Mouse (Mus musculus) liver, adult 2 months (tissue): ENCODE results near the gene Siglecg. TPM values are rescaled to one million over a fixed set of nuclear protein-coding genes. Genes with fewer than 3 reads are reported as not detected.

ENCODE experiments used
- DNase-seq: peaks from one replicate; pipeline ENCODE4 v3.0.0-alpha.2; 2011; ENCODE audit warnings: low read depth, low spot score; ENCODE audit errors: extremely low read depth
- H3K27ac ChIP-seq: fragments of 200-500 bp; replicated peaks from 2 replicates; pipeline ENCODE4 v1.5.1; 2012; ENCODE audit warnings: low read depth, mild to moderate bottlenecking, control low read depth, inconsistent platforms, low read length; ENCODE audit not compliant: insufficient read depth
- H3K27me3 ChIP-seq: fragments of 200-500 bp; 2 replicates; pipeline ENCODE4 v1.6.1; 2012; ENCODE audit warnings: mild to moderate bottlenecking, moderate library complexity, low read length, inconsistent platforms; ENCODE audit not compliant: control insufficient read depth, insufficient read depth
- H3K36me3 ChIP-seq: fragments of 200-500 bp; 2 replicates; pipeline ENCODE4 v1.6.1; 2012; ENCODE audit warnings: low read length, inconsistent platforms; ENCODE audit not compliant: control insufficient read depth, insufficient read depth
- H3K4me1 ChIP-seq: fragments of 200-500 bp; 2 replicates; pipeline ENCODE4 v1.6.1; 2011; ENCODE audit warnings: low read length; ENCODE audit not compliant: control insufficient read depth, insufficient read depth
- H3K4me3 ChIP-seq: fragments of 200-500 bp; 2 replicates; pipeline ENCODE4 v1.5.1; 2011; ENCODE audit warnings: low read depth, mild to moderate bottlenecking, control low read depth, low read length, moderate library complexity; ENCODE audit not compliant: insufficient read depth
- H3K79me2 ChIP-seq: fragments of 200-500 bp; 2 replicates; pipeline ENCODE4 v1.6.1; 2012; ENCODE audit warnings: inconsistent platforms, mild to moderate bottlenecking, low read length, moderate library complexity; ENCODE audit not compliant: control insufficient read depth, insufficient read depth
- H3K9ac ChIP-seq: fragments of 200-500 bp; 2 replicates; pipeline ENCODE4 v1.6.1; 2012; ENCODE audit warnings: low read depth, mild to moderate bottlenecking, control low read depth, inconsistent platforms, low read length
- CTCF ChIP-seq: fragments of 200-500 bp; IDR thresholded peaks from 2 replicates; pipeline ENCODE4 v1.5.1; 2011; ENCODE audit warnings: low read depth, low read length, control low read depth
- POLR2A ChIP-seq: fragments of 200-500 bp; IDR thresholded peaks from 2 replicates; pipeline ENCODE4 v1.6.1; 2011; ENCODE audit warnings: low read length, control low read depth; ENCODE audit not compliant: insufficient read depth; ENCODE audit errors: extremely low read depth
- WGBS: fragments of 180-500 bp; shearing (Covaris S2); methylation state at CpG from one replicate; pipeline ENCODE4 v1.1.7; 2018; 5-methylcytosine and 5-hydroxymethylcytosine counted together
- polyA plus RNA-seq: library from polyadenylated mRNA; depleted of rRNA; stranded (reverse); fragments of >200 nt; gene quantifications from 2 replicates; pipeline ENCODE4 v1.2.3, GENCODE M21; 2012
- total RNA-seq: library from RNA; depleted of rRNA; stranded (reverse); fragments of >200 nt; gene quantifications from 2 replicates; pipeline ENCODE4 v1.2.3, GENCODE M21; 2014

Siglecg gene
- total and polyA plus RNA-seq, 2 experiments, result 0.09 to 1.1 TPM

GRCm38 (mm10) chr7:43436341-43437255 is 28.6 kb downstream of the Siglecg start, which contains the start of gene Nkg7:
Gene Nkg7, plus strand, starts transcription at chr7:43437073.
- 79% methylated on average over 10 of the region's 10 CpGs for WGBS
- H3K79me2 ChIP-seq, result no peaks in the 10 kb centered on the region
- no peak within 1 kb of the TSS for H3K4me3 ChIP-seq
- TF ChIP-seq CTCF (no peak), POLR2A (no peak)
- no peak within 1 kb of the TSS for H3K9ac ChIP-seq
- no peaks in the 10 kb centered on the region for H3K27me3 ChIP-seq
- no peaks in the 10 kb centered on the region for H3K4me1 ChIP-seq
- H3K27ac ChIP-seq, result no peak within 1 kb of the TSS
- DNase-seq, result no peak
- no peaks in the 10 kb centered on the region for H3K36me3 ChIP-seq

- WGBS, result 90% methylated on average over 4 of the region's 4 CpGs
- no peaks in the 10 kb centered on the region for H3K79me2 ChIP-seq
- no peak overlapping the region for H3K4me3 ChIP-seq
- no peak for DNase-seq
- H3K27me3 ChIP-seq, result no peaks in the 10 kb centered on the region
- H3K36me3 ChIP-seq, result no peaks in the 10 kb centered on the region
- TF ChIP-seq CTCF (no peak), POLR2A (no peak)
- no peak overlapping the region for H3K27ac ChIP-seq
- H3K4me1 ChIP-seq, result peaks cover 3% of the 10 kb centered on the region; the same call in 1 of the 2 replicates
- H3K9ac ChIP-seq, result no peak overlapping the region
These were observed 30.6 kb downstream of the Siglecg start for GRCm38 (mm10) chr7:43438611-43439010.

GRCm38 (mm10) chr7:43440482-43440881 is 32.5 kb downstream of the Siglecg start, which contains the start of gene Cldnd2:
Gene Cldnd2, plus strand, starts transcription at chr7:43440782.
- no peak for TF ChIP-seq POLR2A
- H3K4me1 ChIP-seq, result peaks cover 4% of the 10 kb centered on the region
- peaks cover 13% of the 10 kb centered on the region; the same call in 1 of the 2 replicates for H3K79me2 ChIP-seq
- no peaks in the 10 kb centered on the region for H3K36me3 ChIP-seq
- H3K4me3 ChIP-seq, result no peak within 1 kb of the TSS
- no peak within 1 kb of the TSS for H3K27ac ChIP-seq
- 66% methylated on average over 6 of the region's 6 CpGs for WGBS
- H3K9ac ChIP-seq, result no peak within 1 kb of the TSS
- DNase-seq, result no peak
- H3K27me3 ChIP-seq, result no peaks in the 10 kb centered on the region

- Histone ChIP-seq H3K36me3 (no peaks in the 10 kb centered on the region), H3K27ac (no peak overlapping the region), H3K9ac (no peak overlapping the region), H3K4me3 (no peak overlapping the region), H3K4me1 (peaks cover 8% of the 10 kb centered on the region), H3K79me2 (peaks cover 19% of the 10 kb centered on the region; the same call in 1 of the 2 replicates), H3K27me3 (no peaks in the 10 kb centered on the region)
- TF ChIP-seq CTCF (no peak), POLR2A (no peak)
- 52% methylated on average over 3 of the region's 3 CpGs for WGBS
- DNase-seq, result no peak
These were observed 33.1 kb downstream of the Siglecg start for GRCm38 (mm10) chr7:43441071-43441470.

- DNase-seq, result no peak
- H3K9ac ChIP-seq, result peak overlapping the region; percentile 76
- peak overlapping the region; percentile 97 for H3K27ac ChIP-seq
- no peaks in the 10 kb centered on the region; the same call in 1 of the 2 replicates for H3K36me3 ChIP-seq
- no peak for TF ChIP-seq CTCF
- TF ChIP-seq POLR2A, result no peak
- WGBS, result 60% methylated on average over 9 of the region's 9 CpGs
- H3K27me3 ChIP-seq, result no peaks in the 10 kb centered on the region
- peak overlapping the region; percentile 56 for H3K4me3 ChIP-seq
- peaks cover 20% of the 10 kb centered on the region for H3K4me1 ChIP-seq
- peaks cover 25% of the 10 kb centered on the region; the same call in 1 of the 2 replicates for H3K79me2 ChIP-seq
These were observed 34.7 kb downstream of the Siglecg start for GRCm38 (mm10) chr7:43442684-43443083.
